Mouse (Mus musculus) spleen, postnatal 14 days (tissue): ENCODE measurements at regions not wholly inside any gene's neighbourhood (a gene's known extent, or its start where the extent isn't known, plus 50 kb on each side); places are given as distances from the start of the nearest gene placed in this dataset.

Experiments used
- DNase-seq, 2 experiments: peaks; one replicate each; pipeline ENCODE4 v3.0.0; 2021 to 2022; ENCODE audit warnings: low spot score in 2 of 2

GRCm38 (mm10) chr4:107736866-107737265 lies 52.8 kb upstream of the Dmrtb1 start:
- DNase-seq: no peak

- DNase-seq: peak; percentile 57 to 70
Measured at GRCm38 (mm10) chr4:107737907-107738306, 53.9 kb upstream of the Dmrtb1 start.

GRCm38 (mm10) chr4:107738776-107739175 lies 54.7 kb upstream of the Dmrtb1 start:
- DNase-seq: no peak

GRCm38 (mm10) chr4:107739789-107740405 lies 55.9 kb upstream of the Dmrtb1 start:
- no peak for DNase-seq

GRCm38 (mm10) chr4:107743646-107744045 lies 58.4 kb upstream of the Lrp8 start:
- DNase-seq: no peak

GRCm38 (mm10) chr4:107746366-107746765 lies 55.7 kb upstream of the Lrp8 start:
- no peak for DNase-seq

- no peak for DNase-seq
Measured at GRCm38 (mm10) chr4:107746923-107747431, 55.1 kb upstream of the Lrp8 start.

GRCm38 (mm10) chr4:107747454-107747853 lies 54.6 kb upstream of the Lrp8 start:
- no peak for DNase-seq

GRCm38 (mm10) chr4:107747907-107748628 lies 54.0 kb upstream of the Lrp8 start:
- DNase-seq: no peak

- DNase-seq: no peak
Measured at GRCm38 (mm10) chr4:107749045-107749444, 53.0 kb upstream of the Lrp8 start.

GRCm38 (mm10) chr4:107750017-107750416 lies 52.0 kb upstream of the Lrp8 start:
- DNase-seq: no peak
